Mouse (Mus musculus) T-helper 1 cell (primary cell): ENCODE results near the gene Olfr724.
"Not testable (repeated sequence)": the region's sequence is repeated elsewhere in the genome, so short reads cannot be mapped to it uniquely, and the experiment has no call there.

Experiments
- in situ Hi-C: fragments of 300-600 bp; cut with MboI, MseI; formaldehyde crosslinking; loops from one replicate; pipeline ENCODE4 v1.15.1; 2025; ENCODE audit warnings: high pct_unique_total_duplicates

Olfr724 gene

DNA sequence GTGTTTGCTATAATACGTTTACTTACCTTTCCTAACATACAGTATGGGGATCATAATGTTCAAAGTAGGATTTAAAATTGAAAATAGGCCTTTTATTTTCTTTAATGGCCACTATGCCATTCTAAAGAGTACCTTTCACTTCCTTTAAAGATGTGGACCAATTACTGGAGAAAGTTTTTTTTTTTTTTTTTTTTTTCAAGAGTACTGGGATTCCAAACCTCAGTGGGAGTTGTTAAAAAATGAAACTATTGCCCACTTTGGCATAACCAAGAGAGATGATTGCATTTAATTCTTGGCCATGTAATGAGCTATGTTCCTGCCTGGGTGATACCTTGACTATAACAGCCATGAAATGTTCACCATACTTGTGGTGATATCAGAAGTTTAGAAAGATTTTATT, at the start of gene Olfr724:
Gene Olfr724, minus strand, starts transcription at position 101 of the 400 bp plus-strand sequence.
- in situ Hi-C loops: loop anchor here (5.0 to 10.0 kb wide), 2 partner anchors 36 to 192 kb away; partner anchors contain the start of gene Olfr729

DNA sequence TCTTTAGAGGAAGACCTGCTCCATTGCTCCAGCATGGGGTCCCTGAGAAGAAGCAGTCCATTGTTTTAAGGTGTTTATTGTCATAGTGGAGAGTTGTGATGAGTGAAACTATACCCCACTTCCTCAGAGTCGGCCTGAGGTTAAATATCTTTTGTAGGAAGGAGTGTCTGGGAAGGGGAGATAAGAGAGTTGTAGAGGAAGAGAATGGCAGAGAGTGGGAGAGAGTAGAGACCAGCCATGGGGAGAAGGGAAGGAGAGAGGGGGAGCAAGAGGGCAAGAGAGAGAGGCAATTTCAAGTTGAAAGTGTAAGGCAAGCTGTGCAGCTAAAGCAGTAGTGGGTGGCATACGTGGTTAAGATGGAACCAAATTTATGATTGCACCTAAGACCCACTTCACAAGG, 7.2 kb downstream of the Olfr724 start:
- in situ Hi-C loops: no loop called here

DNA sequence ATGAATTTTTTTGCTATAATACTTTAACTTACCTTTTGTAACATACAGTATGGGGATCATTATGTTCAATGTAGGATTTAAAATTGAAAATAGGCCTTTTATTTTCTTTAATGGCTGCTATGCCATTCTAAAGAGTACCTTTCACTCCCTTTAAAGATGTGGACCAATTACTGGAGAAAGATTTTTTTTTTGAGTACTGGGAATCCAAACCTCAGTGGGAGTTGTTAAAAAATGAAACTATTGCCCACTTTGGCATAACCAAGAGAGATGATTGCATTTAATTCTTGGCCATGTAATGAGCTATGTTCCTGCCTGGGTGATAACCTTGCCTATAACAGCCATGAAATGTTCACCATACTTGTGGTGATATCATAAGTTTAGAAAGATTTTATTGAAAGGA, 31.4 kb downstream of the Olfr724 start, which contains the start of gene Olfr723:
Gene Olfr723, minus strand, starts transcription at position 101 of the 400 bp plus-strand sequence.
- in situ Hi-C loops: not testable (repeated sequence)
